Mouse (Mus musculus) cortical plate, adult 2 months (tissue): ENCODE measurements at regions not wholly inside any gene's neighbourhood (a gene's known extent, or its start where the extent isn't known, plus 50 kb on each side); places are given as distances from the start of the nearest gene placed in this dataset.

ENCODE experiments used
- CTCF ChIP-seq: fragments of 200-500 bp; IDR thresholded peaks from 2 replicates; pipeline ENCODE4 v1.5.1; 2011; ENCODE audit warnings: mild to moderate bottlenecking, control low read depth, low read length; ENCODE audit not compliant: insufficient read depth; ENCODE audit errors: extremely low read depth
- POLR2A ChIP-seq: fragments of 200-500 bp; IDR thresholded peaks from 2 replicates; pipeline ENCODE4 v1.6.1; 2011; ENCODE audit warnings: mild to moderate bottlenecking, low read length, control low read depth; ENCODE audit not compliant: insufficient read depth; ENCODE audit errors: extremely low read depth

- no peak for TF ChIP-seq POLR2A
- TF ChIP-seq CTCF, result no peak
Observed at GRCm38 (mm10) chr6:127363871-127364590, 82.6 kb upstream of the Parp11 start.
